Mouse (Mus musculus): ENCODE measurements around the gene Magea6. TPM values are rescaled to one million over a fixed set of nuclear protein-coding genes. Genes with fewer than 3 reads are reported as not detected.
"Not testable (repeated sequence)": the region's sequence is repeated elsewhere in the genome, so short reads cannot be mapped to it uniquely, and the experiment has no call there.

Gene Magea6
- not detected in 2 replicates for polyA plus RNA-seq (2015; fragmentation: Nextera tagmentation; extraction: Ambion mirVana)

DNA sequence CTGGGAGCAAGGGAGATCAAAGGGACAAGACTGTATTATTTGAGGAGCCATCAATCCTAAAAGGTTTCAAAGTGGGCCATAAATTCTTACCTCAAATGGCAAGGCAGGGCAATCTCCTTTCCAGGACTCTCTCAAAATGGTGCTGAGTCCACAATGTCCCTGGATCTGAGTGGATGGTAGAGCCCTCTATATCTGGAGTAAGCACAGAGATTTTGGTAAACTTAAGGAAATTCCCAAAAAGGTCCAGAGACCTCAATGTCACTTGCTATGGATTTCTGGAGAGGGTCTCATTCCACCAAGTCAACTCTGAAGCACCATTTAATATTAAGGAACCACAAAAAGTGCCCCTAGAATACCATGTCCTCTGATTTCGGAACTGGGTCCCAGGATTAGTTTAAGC, at the start of gene Magea6:
Gene Magea6, minus strand, starts transcription at position 101 of the 400 bp plus-strand sequence.
- not testable (repeated sequence) for H3K9ac ChIP-seq (replicated peaks; ENCODE audit: low read depth, low read length); H3K9me3 ChIP-seq (ENCODE audit: control insufficient read depth, low read length); H3K4me2 ChIP-seq (ENCODE audit: low read length); ATAC-seq; H3K4me1 ChIP-seq (replicated peaks; ENCODE audit: control insufficient read depth, insufficient read depth, low read length); H3K36me3 ChIP-seq (ENCODE audit: control insufficient read depth, insufficient read depth); H3K4me3 ChIP-seq (replicated peaks; ENCODE audit: low read length); H3K27ac ChIP-seq (ENCODE audit: low read length); H3K27me3 ChIP-seq (replicated peaks; ENCODE audit: control insufficient read depth, insufficient read depth, low read length)
- WGBS = 52% methylated on average over 1 of the region's 1 CpGs

DNA sequence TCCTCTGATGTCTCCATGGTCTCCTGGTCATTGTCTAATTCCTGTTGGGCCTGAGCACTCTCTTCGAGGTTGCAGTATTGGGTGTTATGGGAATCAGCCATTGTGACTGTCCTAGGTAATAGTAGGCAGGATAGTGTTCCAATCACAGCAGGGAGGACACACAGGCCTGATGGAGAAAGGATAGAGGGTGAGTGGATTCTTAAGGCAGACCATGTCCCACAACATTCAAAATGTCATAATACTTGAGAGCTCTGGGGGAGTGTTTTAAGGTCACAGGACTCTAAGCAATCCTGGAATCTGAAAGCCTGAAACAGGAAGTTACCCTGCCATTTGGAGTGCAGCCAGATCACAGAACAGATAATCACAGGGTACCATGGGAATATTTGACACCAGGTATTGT, 13.6 kb upstream of the Magea6 start, which contains the start of gene Magea3:
Gene Magea3, minus strand, starts transcription at position 101 of the 400 bp plus-strand sequence.
- not testable (repeated sequence) for H3K36me3 ChIP-seq (ENCODE audit: control insufficient read depth, insufficient read depth); H3K4me2 ChIP-seq (ENCODE audit: low read length); H3K9ac ChIP-seq (replicated peaks; ENCODE audit: low read depth, low read length); H3K27me3 ChIP-seq (replicated peaks; ENCODE audit: control insufficient read depth, insufficient read depth, low read length); ATAC-seq; H3K4me3 ChIP-seq (replicated peaks; ENCODE audit: low read length); H3K27ac ChIP-seq (ENCODE audit: low read length); H3K9me3 ChIP-seq (ENCODE audit: control insufficient read depth, low read length); H3K4me1 ChIP-seq (replicated peaks; ENCODE audit: control insufficient read depth, insufficient read depth, low read length)
- 56% methylated on average over 1 of the region's 1 CpGs for WGBS

DNA sequence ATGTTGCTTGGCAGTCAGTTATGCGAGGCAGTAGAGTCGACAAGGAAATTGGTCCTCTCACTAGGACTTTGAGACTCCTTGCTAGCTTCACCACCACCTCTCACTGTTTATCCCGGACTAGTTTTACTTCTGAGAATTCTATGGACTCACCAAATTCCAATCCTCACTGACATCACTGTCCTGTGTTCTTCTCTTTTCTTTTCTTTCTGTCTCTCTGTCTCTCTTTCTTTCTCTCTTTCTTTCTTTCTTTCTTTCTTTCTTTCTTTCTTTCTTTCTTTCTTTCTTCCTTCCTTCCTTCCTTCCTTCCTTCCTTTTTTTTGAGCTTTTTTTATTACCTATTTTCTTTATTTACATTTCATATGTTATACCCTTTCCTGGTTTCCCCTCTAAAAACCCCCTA, 45.6 kb downstream of the Magea6 start, which contains the start of gene Cldn34b1:
Gene Cldn34b1, minus strand, starts transcription at position 101 of the 400 bp plus-strand sequence.
- not testable (repeated sequence) for H3K9ac ChIP-seq (replicated peaks; ENCODE audit: low read depth, low read length); H3K27ac ChIP-seq (ENCODE audit: low read length); H3K27me3 ChIP-seq (replicated peaks; ENCODE audit: control insufficient read depth, insufficient read depth, low read length); H3K4me2 ChIP-seq (ENCODE audit: low read length); H3K4me1 ChIP-seq (replicated peaks; ENCODE audit: control insufficient read depth, insufficient read depth, low read length); H3K36me3 ChIP-seq (ENCODE audit: control insufficient read depth, insufficient read depth); H3K9me3 ChIP-seq (ENCODE audit: control insufficient read depth, low read length); H3K4me3 ChIP-seq (replicated peaks; ENCODE audit: low read length); ATAC-seq
- WGBS = 86% methylated on average over 3 of the region's 3 CpGs

Other genes with a start within 250 kb of the Magea6 start
- gene Cldn34b1, start 45.7 kb downstream of the Magea6 start, polyA plus RNA-seq (2015; fragmentation: Nextera tagmentation; extraction: Ambion mirVana) = not detected in 2 replicates
- gene Magea3, start 13.5 kb upstream of the Magea6 start, polyA plus RNA-seq (2015; fragmentation: Nextera tagmentation; extraction: Ambion mirVana) = not detected in 2 replicates
- not detected in 2 replicates for gene Magea8, start 59.9 kb upstream of the Magea6 start, polyA plus RNA-seq (2015; fragmentation: Nextera tagmentation; extraction: Ambion mirVana)
- gene Magea5, start 127.2 kb upstream of the Magea6 start, polyA plus RNA-seq (2015; fragmentation: Nextera tagmentation; extraction: Ambion mirVana) = not detected in 2 replicates
- not detected in 2 replicates for gene Magea1, start 153.8 kb upstream of the Magea6 start, polyA plus RNA-seq (2015; fragmentation: Nextera tagmentation; extraction: Ambion mirVana)
- gene Magea2, start 157.7 kb upstream of the Magea6 start, polyA plus RNA-seq (2015; fragmentation: Nextera tagmentation; extraction: Ambion mirVana) = not detected in 2 replicates
- gene Cldn34b2, start 192.4 kb upstream of the Magea6 start, polyA plus RNA-seq (2015; fragmentation: Nextera tagmentation; extraction: Ambion mirVana) = not detected in 2 replicates